Mouse (Mus musculus): ENCODE results near the gene Spesp1. TPM values are rescaled to one million over a fixed set of nuclear protein-coding genes. Genes with fewer than 3 reads are reported as not detected.

Spesp1 gene
- polyA plus RNA-seq (2015; fragmentation: Nextera tagmentation; extraction: Ambion mirVana): not detected in 2 replicates

DNA sequence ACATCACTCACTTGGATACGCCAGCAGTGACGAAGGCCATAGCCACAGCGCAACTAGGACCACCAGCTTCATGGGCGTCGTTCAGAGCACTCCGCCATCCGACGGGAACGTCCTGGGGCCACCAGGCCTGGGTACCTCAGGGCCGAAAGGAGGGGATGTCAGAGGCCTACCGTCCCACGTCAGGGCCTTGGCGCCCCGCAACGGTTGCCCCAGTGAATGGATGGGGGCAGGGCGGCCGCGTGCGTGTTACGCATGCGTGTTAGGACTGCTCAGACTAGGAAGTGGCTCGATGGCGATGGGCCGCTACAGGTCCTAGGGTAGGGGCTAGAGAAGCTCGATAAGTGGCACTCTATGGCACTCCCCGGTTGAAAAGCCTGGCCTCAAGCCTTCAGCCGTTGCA, at the start of gene Spesp1:
TSS of gene Spesp1 (minus strand) at position 218 of the 400 bp plus-strand sequence.

Small RNA genes lying within 50 kb of the gene (microRNA-seq; reads per million reads assigned to microRNA genes)
- gene Gm25603: 0 reads per million in 2 experiments

Other genes starting within 250 kb of the Spesp1 start
- 9.3 and 11.5 TPM in 2 replicates for gene Glce, start 159.6 kb downstream of the Spesp1 start, polyA plus RNA-seq (2015; fragmentation: Nextera tagmentation; extraction: Ambion mirVana)
- 37.2 and 49.6 TPM in 2 replicates for gene Anp32a, start 59.1 kb upstream of the Spesp1 start, polyA plus RNA-seq (2015; fragmentation: Nextera tagmentation; extraction: Ambion mirVana)